Mouse (Mus musculus) myocyte (in vitro differentiated cells): ENCODE results near the gene Armh4.

Experiments
- E2F4 ChIP-seq: IDR thresholded peaks from one replicate; pipeline ENCODE4 v1.6.1; 2011; ENCODE audit warnings: mild to moderate bottlenecking, control low read depth, moderate library complexity; ENCODE audit not compliant: insufficient read depth
- MAX ChIP-seq: IDR thresholded peaks from one replicate; pipeline ENCODE4 v1.6.1; 2011; ENCODE audit warnings: low read depth, mild to moderate bottlenecking, control low read depth
- MYOD1 ChIP-seq, 3 experiments: IDR thresholded peaks; one replicate each; pipeline ENCODE4 v1.6.1; 2011; ENCODE audit warnings: control low read depth in 2 of 3, low read depth in 2 of 3, mild to moderate bottlenecking in 2 of 3, moderate library complexity in 1 of 3; ENCODE audit not compliant: insufficient read length in 2 of 3, control insufficient read depth in 1 of 3
- MYOG ChIP-seq, 3 experiments: IDR thresholded peaks; one replicate each; pipeline ENCODE4 v1.6.1; 2011; ENCODE audit warnings: control low read depth in 2 of 3, low read depth in 2 of 3, mild to moderate bottlenecking in 2 of 3; ENCODE audit not compliant: insufficient read length in 2 of 3, control insufficient read depth in 1 of 3, insufficient read depth in 1 of 3
- POLR2A ChIP-seq: IDR thresholded peaks from one replicate; pipeline ENCODE4 v1.6.1; 2011; ENCODE audit warnings: low read depth, mild to moderate bottlenecking, control low read depth, moderate library complexity; ENCODE audit not compliant: insufficient read length
- POLR2AphosphoS2 ChIP-seq: IDR thresholded peaks from one replicate; pipeline ENCODE4 v1.6.1; 2011; ENCODE audit warnings: low read depth, control low read depth; ENCODE audit not compliant: insufficient read length
- REST ChIP-seq: IDR thresholded peaks from one replicate; pipeline ENCODE4 v1.6.1; 2011; ENCODE audit warnings: mild to moderate bottlenecking, control low read depth, moderate library complexity; ENCODE audit not compliant: insufficient read depth, insufficient read length
- TCF12 ChIP-seq: IDR thresholded peaks from one replicate; pipeline ENCODE4 v1.6.1; 2011; ENCODE audit warnings: mild to moderate bottlenecking, control low read depth; ENCODE audit not compliant: poor library complexity, insufficient read depth, severe bottlenecking
- TCF3 ChIP-seq: IDR thresholded peaks from one replicate; pipeline ENCODE4 v1.6.1; 2011; ENCODE audit warnings: low read depth, control low read depth; ENCODE audit not compliant: insufficient read length
- USF1 ChIP-seq: IDR thresholded peaks from one replicate; pipeline ENCODE4 v1.6.1; 2011; ENCODE audit warnings: low read depth, mild to moderate bottlenecking, control low read depth, moderate library complexity

DNA sequence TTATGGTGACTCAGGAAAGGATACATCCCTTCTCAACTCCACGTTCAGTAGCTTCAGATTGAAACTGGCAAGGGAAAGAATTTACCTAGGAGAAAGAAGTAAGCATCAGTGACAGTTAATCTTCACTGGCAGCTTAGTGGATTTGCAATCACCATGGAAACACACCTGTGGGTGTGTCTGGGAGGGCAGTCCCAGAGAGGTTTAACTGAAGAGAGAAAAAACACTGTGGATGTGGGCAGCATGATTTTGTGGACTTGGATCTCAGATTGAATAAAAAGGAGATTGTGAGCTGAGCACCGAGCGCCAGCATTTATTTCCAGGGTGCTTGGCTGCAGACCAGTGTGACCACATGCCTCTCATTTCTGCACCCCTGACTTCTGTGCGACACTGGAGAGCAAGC, 122.7 kb downstream of the Armh4 start:
- TF ChIP-seq POLR2A (no peak), TCF3 (no peak), MAX (no peak), USF1 (no peak), TCF12 (no peak), E2F4 (no peak), MYOD1 (IDR thresholded peaks at IDR 0.05; ENCODE audit: control insufficient read depth in 1 of 3, insufficient read length in 2 of 3, low read depth in 2 of 3) (no peak), REST (no peak), MYOG (IDR thresholded peaks at IDR 0.05; ENCODE audit: control insufficient read depth in 1 of 3, insufficient read depth in 1 of 3, insufficient read length in 2 of 3, low read depth in 2 of 3) (no peak), POLR2AphosphoS2 (no peak)
